Mouse (Mus musculus) gastrocnemius, adult 2 months (tissue): ENCODE results near the gene Fam222b. TPM values are rescaled to one million over a fixed set of nuclear protein-coding genes. Genes with fewer than 3 reads are reported as not detected.
A peak's percentile ranks its signal among the peaks of the same experiment; 100 is the strongest.

ENCODE experiments used
- DNase-seq: peaks from one replicate; pipeline ENCODE4 v3.0.0; 2022
- H3K27ac ChIP-seq: fragments of 200-600 bp; 2 replicates; pipeline ENCODE4 v1.8.1; 2022; ENCODE audit warnings: mild to moderate bottlenecking
- H3K4me3 ChIP-seq: fragments of 200-600 bp; 2 replicates; pipeline ENCODE4 v1.8.1; 2022; ENCODE audit warnings: mild to moderate bottlenecking, moderate library complexity
- CTCF ChIP-seq: fragments of 200-600 bp; IDR thresholded peaks from 2 replicates; pipeline ENCODE4 v1.8.1; 2022; ENCODE audit warnings: antibody characterized with exemption, mild to moderate bottlenecking, moderate library complexity
- intact Hi-C: fragments of 180-260 bp; cut with DNase I; formaldehyde crosslinking; loops from one replicate; pipeline ENCODE4 v1.15.1; 2025
- total RNA-seq, 2 experiments: library from RNA; stranded (reverse); gene quantifications; 2 replicates each; pipeline ENCODE4 v1.2.3; 2021

Fam222b gene
- total RNA-seq, 2 experiments from 2014 or later = 7.1 to 7.9 TPM

DNA sequence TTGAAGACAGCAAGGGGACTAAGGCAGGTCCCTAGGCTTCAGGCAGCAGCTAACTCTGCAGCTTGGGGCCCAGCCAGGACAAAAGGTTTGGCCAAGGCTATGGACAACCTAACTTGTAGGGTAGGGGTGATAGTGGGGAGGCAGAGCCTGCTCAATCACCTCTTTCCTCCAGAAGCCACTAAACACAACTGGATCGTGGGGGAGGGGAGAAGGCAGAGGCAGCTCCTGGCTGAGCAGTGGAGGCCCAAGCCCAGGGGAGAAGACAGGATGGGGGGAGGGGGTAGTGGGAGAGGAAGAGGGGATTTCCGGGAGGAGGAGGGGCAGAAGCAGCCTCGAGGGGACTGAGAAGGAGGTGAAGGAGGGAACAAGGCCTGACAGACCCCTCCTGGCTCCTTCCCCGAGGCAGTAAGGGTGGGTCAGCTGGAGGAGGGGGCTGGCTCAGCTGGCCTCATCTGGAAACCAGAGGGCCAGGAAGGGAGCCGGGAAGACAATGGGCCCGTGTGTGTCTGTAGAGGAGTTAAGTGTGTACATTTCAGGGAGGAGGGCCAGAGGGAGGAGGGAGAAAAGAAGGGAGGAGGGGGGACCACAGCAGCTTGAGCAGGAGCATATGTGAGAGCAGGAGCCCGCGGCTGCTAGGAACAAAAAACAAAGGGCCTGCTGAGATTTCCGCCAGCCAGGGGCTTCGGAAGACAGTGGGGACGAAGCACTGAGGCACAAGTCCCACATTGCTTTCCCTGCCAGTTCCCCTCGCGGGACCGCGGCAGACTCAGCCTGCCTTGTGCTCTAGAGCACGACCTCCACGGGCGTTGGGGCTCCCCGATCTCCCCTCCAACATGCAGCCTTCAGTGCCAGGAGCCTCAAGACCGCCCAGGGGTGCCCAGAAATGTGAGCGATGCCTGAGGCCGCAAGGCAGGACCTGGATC, 69.5 kb downstream of the Fam222b start:
- TF ChIP-seq CTCF = no peak
- intact Hi-C loops = no loop called here
- peak overlapping the region; percentile 87 for H3K27ac ChIP-seq
- H3K4me3 ChIP-seq = peak overlapping the region; percentile 90
- peak; percentile 68 for DNase-seq

DNA sequence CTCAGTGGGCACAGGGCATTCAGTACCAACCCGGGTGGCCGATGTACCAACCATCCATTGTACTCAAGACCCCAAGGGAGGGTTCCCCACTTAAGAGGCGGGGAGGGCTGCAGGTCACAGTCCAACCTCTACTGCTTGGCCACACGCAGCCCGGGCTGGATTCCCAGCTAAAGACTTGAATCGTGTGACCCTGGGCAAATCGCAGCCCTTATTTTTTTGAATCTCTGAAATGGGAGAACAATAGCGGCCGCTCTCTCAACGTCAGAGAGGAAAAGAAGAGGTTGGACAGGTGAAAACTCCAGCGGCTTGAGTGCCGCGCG, 70.1 kb downstream of the Fam222b start:
- DNase-seq = no peak
- intact Hi-C loops = no loop called here
- Histone ChIP-seq H3K27ac (peak overlapping the region; percentile 87), H3K4me3 (peak overlapping the region; percentile 90)
- TF ChIP-seq CTCF = no peak

DNA sequence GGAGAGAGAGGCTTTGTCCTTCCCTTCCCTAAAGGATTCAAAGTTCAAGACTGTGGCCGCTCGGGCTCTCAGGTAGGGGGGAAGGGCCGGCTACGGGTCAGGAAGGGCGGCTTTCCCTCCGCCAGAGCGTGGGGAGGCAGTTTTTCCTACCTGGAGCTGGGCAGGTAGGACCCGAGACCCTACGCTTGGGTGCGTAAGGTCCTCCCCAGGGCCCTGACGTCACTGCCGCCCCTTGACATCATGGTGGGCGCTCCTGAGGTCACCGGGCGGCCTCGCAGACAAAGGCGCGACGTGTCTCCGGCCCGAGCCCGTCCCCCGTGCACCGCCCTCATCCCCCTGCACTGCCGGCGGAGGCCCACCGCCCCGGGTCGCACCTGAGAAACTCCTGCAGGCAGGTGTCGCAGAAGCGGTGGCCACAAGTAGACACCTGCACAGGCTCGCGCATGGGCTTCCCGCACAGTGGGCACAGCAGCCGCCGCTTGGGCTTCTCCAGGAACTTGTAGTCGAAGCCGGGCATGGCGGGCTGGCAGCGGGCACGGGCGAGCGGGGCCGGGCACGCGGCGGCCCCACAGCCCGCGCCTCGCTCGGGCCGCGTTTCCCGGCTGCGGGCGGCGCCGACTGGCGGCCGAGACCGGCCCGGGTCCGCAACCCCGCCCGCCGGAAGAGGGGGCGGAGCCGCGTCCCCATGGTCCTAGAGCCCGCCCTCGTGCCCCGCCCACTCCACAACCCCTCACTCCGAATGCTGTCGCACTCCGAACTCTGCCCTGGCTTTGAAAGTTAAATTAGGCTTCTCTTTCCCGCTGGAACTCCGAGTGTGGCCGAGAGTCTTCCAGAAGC, 70.7 kb downstream of the Fam222b start, which contains the start of gene Traf4:
Gene Traf4 (minus strand): TSS at position 666 of the 837 bp plus-strand sequence.
- H3K4me3 ChIP-seq = peak within 1 kb of the TSS; percentile 90
- peak within 1 kb of the TSS; percentile 87 for H3K27ac ChIP-seq
- intact Hi-C loops = no loop called here
- peak; percentile 46 for TF ChIP-seq CTCF
- peak; percentile 91 for DNase-seq

DNA sequence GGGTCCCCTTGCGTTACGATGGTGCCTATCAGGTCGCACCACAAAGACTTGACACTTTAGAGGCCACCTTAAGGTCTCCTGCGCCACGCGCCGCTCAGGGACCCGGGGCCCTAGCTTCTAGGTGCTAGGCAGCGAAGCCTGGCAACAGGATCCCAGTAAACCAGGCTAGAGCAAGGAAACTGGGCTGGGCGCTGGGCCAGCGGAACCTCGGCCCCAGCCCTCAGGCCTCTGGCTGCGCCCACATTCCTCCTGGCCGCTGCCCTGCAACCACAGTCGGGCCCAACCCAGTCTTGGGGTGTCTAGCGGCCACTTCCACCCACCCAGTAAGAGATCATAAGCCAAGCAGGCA, 71.3 kb downstream of the Fam222b start:
- DNase-seq = peak; percentile 70
- intact Hi-C loops = no loop called here
- no peak for TF ChIP-seq CTCF
- Histone ChIP-seq H3K27ac (peak overlapping the region; percentile 85), H3K4me3 (peak overlapping the region; percentile 90)

DNA sequence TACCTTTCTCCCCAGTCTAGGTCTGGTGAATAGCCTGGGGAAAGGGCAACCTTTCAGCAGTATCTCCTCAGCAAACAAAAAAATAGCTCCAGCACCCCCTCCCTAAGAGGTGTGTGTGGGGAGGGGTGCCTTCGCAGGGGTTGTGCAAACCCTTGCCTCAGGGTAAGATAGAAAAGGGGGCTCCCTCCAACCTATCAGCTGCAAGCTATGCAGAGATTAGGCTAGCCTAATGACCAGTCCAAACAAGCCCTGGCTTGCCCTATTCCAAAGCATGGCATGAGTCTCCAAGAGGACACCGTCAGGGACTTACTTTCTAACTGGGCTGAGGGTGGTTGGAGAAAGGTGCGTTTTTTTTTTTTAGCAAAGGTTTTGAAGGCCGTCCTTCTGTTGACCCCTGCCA, 71.7 kb downstream of the Fam222b start:
- no peak for DNase-seq
- H3K4me3 ChIP-seq = peak overlapping the region; percentile 90
- H3K27ac ChIP-seq = peak overlapping the region; percentile 85
- intact Hi-C loops = no loop called here
- TF ChIP-seq CTCF = no peak

DNA sequence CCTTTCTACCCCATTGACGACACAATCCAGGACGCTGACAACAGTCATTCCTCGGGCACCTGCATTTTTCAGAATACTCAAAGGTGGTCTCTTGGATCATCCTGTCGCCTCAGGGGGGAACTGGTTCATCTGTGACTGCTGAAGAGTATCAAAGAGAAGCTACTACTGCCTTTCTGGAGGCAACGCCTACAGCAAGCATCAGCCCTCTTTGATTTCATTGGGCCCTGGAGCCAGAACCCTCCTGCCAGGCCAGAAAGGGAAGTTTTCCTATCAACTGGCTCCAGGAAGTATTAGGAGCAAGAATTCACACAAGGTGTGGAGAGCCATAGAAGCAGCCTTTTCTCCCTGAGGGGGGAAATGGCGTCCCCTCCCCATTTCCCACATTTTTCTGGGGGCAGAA, 72.2 kb downstream of the Fam222b start:
- intact Hi-C loops = no loop called here
- Histone ChIP-seq H3K4me3 (no peak overlapping the region), H3K27ac (peak overlapping the region; percentile 85; the same call in 1 of the 2 replicates)
- TF ChIP-seq CTCF = no peak
- no peak for DNase-seq

DNA sequence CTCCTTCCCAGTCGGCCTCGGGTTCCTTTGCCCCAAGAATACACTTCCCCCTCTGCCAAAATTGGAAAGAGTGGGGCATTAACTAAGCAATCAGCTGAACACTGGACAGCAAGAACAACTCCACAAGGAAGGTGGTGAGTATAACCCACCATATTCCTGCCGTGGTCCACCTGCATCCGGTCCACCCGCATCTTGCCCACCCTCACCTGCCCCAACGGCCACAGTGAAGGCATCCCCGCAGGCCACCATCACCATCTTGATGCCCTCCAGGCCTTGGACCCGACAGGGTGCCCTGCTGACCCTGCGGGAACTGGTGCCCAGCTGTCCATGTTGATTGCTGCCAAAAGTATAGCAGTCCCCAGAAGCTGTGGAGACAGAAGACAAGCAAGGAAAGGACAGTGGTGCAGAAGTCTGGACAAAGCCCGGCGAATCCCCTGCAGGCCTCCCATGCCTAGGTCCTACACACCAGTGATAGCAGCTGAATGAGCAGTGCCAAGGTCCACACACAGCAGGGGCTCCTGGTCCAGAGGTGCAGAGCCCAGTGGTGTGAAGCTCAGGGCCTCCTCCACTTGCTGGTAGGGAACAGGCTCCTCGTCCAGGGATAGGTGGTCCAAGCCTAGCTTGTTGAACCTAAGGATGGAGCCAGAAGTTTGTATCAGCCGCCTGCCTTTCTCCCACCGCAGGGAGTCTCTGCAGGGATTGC, 72.9 kb downstream of the Fam222b start:
- TF ChIP-seq CTCF = no peak
- intact Hi-C loops = no loop called here
- H3K27ac ChIP-seq = no peak overlapping the region
- no peak for DNase-seq
- H3K4me3 ChIP-seq = no peak overlapping the region

DNA sequence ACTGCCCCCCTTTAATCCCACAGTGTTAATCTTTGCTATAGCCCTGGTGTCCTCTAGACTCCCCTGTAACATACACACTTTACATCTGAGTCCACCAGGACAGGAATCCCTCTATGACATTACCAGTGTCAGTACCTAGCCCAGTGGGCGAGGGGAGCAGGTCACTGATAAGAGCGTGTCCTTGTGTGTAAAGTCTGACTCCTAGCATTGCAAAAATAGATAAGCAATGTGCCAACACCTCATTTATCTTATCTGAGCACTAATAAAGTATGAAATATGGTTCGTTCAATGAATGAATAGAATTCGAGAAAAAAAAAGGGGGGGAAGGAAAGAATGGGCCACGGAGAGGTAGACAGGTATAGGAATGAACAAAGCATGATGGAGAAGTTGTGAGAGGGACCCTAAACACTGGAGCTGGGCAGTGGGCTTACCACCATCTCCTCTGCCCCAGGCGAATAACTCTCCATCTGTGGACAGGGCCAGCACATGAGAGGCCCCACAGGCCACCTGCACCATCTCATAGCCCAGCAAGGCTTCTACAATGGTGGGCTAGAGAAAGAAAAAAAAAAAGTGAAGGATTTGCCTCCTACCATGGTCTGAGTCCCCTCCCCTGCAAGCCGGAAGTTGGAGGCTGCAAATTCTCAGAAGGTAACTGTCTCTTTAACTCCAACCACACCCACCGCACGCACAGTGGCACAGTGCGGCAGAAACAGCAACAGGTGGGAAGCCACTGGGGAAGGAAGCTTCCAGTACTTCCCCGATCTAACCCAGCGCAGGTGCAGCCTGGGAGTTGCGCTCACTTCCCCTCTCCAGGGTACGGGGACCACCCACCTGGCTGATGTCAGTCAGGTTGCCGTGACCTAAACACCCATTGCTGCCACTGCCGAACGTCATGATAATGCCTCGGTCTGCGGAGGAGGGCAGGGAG, 74.3 kb downstream of the Fam222b start:
- intact Hi-C loops = no loop called here
- Histone ChIP-seq H3K27ac (no peak overlapping the region), H3K4me3 (peak overlapping the region; percentile 54)
- no peak for TF ChIP-seq CTCF
- DNase-seq = no peak

DNA sequence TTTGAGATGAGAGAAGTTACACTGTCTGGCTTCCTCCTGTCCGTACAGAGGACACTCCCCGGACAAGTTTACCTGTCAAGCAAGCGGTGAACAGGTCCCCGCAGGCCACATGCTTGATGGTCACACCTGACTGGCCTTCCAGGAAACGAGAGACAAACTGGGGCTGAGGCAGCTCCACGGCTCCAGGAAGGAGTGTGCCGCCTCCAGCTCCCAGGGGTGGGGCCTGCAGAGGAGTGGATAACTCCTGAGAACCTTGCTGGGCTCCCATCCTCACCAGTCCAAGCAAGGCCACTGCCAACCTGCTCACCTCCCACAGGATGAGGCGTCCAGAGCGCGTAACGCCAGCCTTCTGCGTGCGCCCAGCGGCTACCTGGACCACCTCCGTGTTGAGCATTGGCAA, 75.8 kb downstream of the Fam222b start:
- intact Hi-C loops = no loop called here
- Histone ChIP-seq H3K27ac (no peak overlapping the region), H3K4me3 (no peak overlapping the region)
- no peak for TF ChIP-seq CTCF
- DNase-seq = no peak

DNA sequence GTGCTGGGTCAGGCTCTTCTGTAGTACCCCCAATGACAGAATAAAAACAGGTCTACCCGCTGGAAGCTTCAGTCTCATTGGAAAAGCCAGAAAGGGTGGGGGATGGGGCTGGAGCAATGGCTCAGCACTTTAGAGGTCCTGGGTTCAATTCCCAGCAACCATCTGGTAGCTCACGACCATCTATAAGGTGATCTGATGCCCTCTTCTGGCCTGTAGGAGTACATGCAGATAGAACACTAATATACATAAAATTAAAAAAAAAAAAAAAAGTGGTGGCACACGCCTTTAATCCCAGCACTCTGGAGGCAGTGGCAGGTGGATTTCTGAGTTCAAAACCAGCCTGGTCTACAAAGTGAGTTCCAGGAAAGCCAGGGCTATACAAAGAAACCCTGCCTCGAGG, 76.9 kb downstream of the Fam222b start:
- no peak overlapping the region for H3K27ac ChIP-seq
- no peak for DNase-seq
- TF ChIP-seq CTCF = peak; percentile 29; the same call in 1 of the 2 replicates
- no peak overlapping the region for H3K4me3 ChIP-seq
- intact Hi-C loops = no loop called here

DNA sequence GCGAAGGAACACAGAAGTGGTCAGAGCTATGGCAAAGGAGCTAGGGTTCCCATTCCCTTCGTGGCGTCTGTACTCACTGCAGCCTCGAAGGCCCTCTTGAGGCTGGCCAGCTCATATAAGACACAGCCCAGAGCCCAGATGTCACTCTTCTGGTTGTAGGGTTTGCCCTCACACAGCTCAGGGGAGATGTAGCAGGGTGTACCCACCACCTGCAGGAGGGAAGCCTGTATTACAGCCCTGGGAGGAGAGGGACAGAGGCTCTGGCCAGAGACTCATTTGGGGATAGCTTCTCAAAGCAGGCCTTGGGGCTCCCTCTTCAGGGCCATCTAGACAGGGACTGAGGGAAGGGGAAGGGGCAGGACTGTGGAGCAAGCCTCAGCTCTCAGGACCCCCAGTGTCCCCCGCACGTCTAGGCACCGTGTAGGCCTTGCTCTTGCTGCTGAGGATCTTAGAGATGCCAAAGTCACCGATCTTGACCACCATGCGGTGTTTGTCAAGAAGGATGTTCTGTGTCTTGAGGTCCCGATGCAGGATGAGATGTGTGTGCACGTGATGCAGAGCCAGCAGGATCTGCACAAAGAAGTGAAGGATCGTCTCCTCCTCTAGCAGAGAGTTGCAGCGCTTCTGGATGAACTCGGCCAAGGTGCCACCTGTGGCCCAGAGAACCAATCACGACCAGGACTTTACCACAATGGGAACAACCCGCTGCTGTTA, 77.7 kb downstream of the Fam222b start:
- Histone ChIP-seq H3K4me3 (no peak overlapping the region), H3K27ac (no peak overlapping the region)
- no peak; the same call in 1 of the 2 replicates for TF ChIP-seq CTCF
- DNase-seq = no peak
- intact Hi-C loops = no loop called here
